ENCODE assay signal across 16 mouse cellular contexts in the genomic region with DNA sequence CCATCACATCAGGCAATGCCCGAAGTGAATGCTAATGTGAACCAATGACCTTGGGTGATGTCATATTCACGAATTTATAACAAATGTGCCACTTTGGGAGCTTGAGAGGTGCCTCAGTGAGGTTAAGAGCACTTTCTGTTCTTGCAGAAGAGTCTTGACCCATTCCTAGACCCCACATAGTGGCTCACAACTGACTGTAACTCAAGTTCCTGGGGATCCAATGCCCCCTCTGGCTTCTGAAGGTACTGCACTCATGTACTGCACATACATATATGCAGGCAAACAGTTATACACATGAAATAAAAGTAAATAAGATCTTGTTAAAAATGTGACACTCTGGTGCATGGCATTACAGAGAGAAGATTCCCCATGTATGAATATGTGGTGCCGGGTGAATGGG.
"Had no signal": no experiment of that assay in that cellular context is flagged by ENCODE, and none has a peak within 500 bp of the region (broad histone marks: within the 10 kb centered on the region; RNA-seq: fewer than 3 reads in every experiment).

No protein-coding gene starts in this region.

- H3K9ac ChIP-seq: liver, embryonic 13.5 days; midbrain, embryonic 12.5 days had no signal

- H3K27me3 ChIP-seq: liver, embryonic 13.5 days; megakaryocyte, embryonic 14.5 days; midbrain, embryonic 12.5 days had no signal

- H3K9me3 ChIP-seq: liver, embryonic 13.5 days; midbrain, embryonic 12.5 days had no signal

- DNase-seq: kidney, adult 18-20 months; kidney, adult 9 months; kidney, postnatal 14 days; kidney, postnatal 4 days; layer of hippocampus, adult 9-11 months; layer of hippocampus, postnatal 36 days; liver, embryonic 13.5 days; lung, adult 2 months; lung, postnatal 36 days; thymus, adult 18-20 months; thymus, postnatal 4 days had no signal

- H3K36me3 ChIP-seq: liver, embryonic 13.5 days had no signal

- H3K4me1 ChIP-seq: liver, embryonic 13.5 days; megakaryocyte, embryonic 14.5 days; midbrain, embryonic 12.5 days had no signal

- ATAC-seq: lung, postnatal 0 days; midbrain, embryonic 16.5 days had no signal

- H3K4me3 ChIP-seq: left cerebral cortex, adult 2 months; liver, embryonic 13.5 days; megakaryocyte, embryonic 14.5 days; midbrain, embryonic 12.5 days had no signal

- H3K4me2 ChIP-seq: liver, embryonic 13.5 days; midbrain, embryonic 12.5 days had no signal

- H3K27ac ChIP-seq: left cerebral cortex, adult 2 months; liver, embryonic 13.5 days; midbrain, embryonic 12.5 days had no signal
